Mouse (Mus musculus): ENCODE results near the gene Pak3.
"Not testable (repeated sequence)": the region's sequence is repeated elsewhere in the genome, so short reads cannot be mapped to it uniquely, and the experiment has no call there.

Pak3 gene

DNA sequence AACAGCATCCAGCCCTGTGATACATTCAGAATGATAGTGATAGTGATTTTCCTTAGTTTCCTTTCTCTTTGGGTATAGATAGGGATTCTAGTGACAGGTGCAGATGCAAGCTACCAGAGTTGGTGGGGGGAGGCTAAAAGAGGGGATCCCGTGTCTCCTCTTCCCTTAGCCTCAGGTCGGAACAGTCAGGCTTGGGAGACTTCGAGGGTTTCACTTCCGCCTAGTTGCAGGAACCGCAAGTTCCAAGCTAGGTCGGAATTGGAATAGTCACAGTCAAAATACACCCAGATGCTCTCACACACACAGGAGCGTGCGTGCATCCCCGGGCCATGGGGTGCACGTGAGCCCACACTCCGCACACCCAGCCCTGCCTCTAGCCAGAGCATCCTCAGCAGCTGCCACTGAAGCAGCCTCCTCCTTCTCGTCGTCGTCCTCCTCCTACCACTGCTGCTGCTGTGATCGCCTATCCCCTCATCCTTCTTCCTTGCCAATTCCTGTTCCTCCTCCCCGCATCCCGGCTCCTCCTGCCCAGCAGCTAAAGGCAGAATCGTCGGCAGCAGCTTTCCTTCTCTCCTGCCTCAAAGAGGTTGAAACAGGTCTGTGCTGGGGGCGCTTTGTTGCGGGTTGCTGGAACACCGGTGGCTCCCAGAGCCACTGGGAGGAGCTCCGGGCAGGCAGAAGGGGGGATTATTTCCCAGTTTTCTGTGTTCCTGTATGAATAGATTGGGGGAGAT, at the start of gene Pak3:
Pak3 (plus strand) TSS at position 424 of the 734 bp plus-strand sequence.
- DNase-seq, result peak; percentile 3

GRCm38 (mm10) chrX:143482866-143483265, 35.5 kb upstream of the Pak3 start:
- DNase-seq, result peak; percentile 99

GRCm38 (mm10) chrX:143501053-143501695, 17.2 kb upstream of the Pak3 start:
- DNase-seq, result no peak

DNA sequence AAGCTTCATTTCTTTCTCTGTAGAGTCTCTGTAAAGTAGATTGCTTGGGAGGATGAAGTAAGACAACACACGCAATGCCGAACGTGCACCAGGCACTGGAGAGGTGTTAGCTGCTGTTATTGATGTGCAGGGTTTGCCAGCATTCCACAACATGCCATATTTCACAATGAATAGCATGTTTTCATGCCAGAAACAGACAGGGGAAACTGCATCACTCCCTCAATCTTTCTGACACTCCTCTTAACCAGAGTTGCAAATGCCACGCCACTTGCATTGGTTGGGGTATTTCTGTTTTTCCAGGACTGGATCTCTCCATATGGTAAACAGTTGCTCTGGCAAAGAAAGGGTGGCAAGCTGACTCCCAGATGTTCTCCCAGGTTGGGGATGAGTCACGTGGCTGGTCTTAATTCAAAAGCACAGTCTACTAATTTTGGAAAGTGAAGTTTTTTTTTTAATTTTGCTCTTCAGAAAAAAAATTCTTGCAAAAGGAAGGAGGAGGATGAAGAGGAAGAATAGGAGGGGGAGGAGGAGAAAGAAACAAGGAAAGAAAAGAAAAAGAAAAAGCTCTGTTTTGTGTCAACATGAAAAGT, 16.5 kb upstream of the Pak3 start:
- no peak for DNase-seq

- no peak for DNase-seq
Observed at GRCm38 (mm10) chrX:143518917-143519316, 526 bp downstream of the Pak3 start.

GRCm38 (mm10) chrX:143519454-143519853, 1.1 kb downstream of the Pak3 start:
- DNase-seq, result not testable (repeated sequence)

DNA sequence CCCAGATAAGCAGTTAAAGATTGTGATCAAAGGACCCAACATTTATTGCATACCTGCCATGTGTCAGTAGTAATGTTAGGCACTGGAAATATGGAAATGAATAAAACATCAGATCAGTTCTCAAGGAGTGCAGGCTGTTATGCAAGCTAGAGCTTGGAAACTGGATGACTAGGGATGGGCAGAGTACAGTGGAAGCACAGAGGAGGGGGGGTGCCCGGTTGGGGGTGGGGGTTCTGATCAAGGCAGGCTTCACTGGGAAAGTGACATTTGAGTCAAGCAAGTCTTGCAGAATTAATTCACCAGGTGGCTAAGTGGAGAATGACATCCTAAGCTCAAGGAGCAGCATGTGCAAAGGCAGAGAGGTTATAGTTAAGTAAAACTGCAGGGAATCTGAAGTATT, 1.8 kb downstream of the Pak3 start:
- DNase-seq, result no peak

DNA sequence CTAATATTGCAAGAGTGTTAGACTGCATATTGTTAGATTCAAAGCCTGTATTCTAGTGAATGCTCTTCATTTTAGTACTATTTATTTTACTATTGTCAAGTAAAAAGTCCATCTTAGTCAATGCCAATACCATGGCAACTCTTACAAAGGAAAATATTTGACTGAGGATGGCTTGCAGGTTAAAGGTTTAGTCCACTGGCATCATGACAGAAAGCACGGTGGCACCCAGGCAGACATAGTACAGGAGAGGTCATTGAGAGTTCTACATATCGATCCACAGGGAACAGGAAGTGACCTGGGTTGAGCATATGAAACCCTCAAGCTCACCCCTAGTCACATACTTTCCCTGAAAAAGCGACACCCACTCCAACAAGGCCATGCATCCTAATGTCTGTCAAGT, 13.9 kb downstream of the Pak3 start:
- no peak for DNase-seq

DNA sequence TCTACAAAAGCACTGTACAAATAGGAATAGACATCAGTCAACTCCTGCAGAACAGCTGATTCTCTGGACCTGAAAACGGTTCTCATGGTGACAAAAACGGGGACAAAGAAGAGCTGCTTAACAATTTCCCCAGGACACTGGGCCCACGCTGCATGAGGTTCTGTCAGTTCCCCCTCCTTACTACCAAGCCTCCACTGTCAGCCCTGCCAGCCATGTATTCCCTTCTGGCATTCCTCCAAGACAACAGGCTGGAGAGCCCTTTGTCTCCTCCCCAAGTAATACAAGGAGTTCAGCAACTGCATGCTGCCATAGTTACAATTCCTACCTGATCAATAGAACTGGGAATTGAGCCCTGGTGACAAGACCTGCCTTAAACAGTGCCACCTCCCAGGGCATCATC, 15.2 kb downstream of the Pak3 start:
- DNase-seq, result no peak

DNA sequence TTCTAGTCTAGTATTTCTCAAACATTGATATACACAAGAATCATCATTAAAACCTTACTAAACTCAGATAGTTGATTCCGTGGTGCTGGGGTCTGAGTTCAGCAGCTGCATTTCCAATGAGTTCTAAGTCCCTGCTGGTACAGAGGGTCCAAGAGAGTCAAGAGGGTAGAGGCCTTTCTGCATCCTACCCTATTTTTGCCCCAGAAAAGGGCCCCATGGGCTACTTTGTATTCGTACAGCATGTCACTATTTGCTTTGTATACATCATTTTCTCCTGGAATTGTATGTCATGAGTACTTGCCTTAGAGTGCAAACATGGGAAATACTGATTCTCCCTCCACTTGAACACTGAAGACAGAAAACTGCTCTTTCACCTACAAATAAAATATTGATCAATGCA, 24.4 kb downstream of the Pak3 start:
- no peak for DNase-seq

DNA sequence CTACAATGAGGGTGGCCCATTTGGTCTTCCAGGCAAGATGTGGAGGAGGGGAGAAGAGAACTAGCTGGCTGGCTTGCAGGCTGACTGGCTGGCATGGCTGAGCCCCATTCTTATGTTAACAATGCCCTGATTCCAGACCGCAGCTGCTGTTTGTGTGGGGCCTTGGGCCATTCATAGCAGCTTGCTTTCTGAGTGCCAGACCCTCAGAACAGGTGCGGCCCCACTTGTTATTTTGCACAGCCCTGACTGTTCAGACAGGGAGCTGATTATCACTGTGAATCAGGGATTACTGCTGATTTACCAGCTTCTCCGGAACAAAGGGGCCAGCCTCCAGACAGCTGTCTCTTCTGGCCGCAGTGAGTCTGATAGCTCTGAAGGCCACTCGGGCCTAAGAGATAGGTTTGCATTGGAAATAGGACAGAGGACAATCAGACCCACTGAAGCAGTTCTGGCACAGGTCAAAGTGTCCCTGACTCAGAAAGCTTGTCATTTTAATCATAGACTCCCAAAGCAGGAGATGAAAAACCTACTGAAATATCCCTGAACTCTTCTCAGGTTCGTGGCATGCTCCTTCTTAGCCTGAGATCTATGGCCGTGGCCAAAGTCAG, 24.9 kb downstream of the Pak3 start:
- no peak for DNase-seq

DNA sequence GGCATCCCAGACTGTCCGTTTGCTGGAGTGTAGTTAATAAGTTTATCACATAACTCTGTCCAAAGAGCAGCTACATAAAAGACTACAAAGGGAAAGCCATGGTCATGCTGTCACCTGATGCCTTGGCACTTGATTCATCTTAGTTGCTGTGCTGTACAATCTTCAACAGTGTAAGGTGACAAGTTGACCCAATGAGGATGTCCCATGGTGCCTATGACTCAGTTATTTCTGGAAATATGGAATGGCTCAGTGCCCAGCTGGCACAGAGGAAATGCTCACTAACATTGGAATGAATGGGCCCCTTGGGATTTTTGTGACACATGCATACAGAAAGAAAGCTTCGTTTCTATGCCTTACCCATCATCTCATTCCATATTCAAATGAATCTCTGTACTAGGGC, 55.3 kb downstream of the Pak3 start:
- no peak for DNase-seq

DNA sequence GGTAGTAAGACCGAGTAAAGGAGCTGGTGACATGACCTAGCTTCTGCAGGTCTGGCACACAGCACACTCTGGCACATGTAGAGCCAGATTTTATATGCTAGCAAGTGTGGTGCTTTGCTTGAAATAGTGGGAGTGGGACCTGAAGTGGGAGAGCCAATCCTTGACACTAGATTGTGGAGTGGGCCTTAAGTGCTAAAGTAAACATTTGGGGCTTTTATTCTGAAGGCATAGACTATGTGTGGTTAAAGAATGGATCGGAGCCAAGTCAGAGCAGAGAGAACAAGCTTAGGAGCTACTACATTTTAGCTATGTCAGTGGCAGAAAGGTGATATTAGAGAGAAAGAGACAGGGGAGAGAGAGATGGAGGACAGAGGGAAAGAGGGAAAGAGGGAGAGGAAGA, 61.5 kb downstream of the Pak3 start:
- DNase-seq, result no peak

DNA sequence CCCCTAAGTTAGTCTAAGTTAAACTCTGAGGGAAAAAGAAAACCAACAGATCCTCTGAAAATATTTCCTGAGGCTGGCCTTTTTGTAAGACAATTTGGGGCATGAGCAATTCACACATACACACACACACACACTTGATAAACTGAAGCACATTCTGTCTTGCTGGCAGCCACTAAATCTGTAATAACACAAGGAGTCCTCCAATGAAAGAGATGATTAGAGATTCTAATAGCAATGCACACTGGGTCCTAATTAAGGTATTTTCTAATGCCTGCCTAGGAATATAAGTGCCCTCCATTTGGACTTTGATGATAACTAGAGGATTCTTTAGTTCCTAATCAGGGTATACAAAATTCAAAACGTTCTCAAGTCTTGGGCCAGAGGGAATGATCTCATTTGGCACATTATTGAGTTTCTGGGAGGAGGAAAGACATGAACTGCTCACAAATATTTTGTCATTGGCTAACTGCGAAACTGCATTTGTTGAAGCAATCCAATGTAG, 62.1 kb downstream of the Pak3 start:
- DNase-seq, result no peak

GRCm38 (mm10) chrX:143606877-143607449, 88.6 kb downstream of the Pak3 start:
- no peak for DNase-seq

- no peak for DNase-seq
Observed at GRCm38 (mm10) chrX:143618734-143619133, 100.3 kb downstream of the Pak3 start.

DNA sequence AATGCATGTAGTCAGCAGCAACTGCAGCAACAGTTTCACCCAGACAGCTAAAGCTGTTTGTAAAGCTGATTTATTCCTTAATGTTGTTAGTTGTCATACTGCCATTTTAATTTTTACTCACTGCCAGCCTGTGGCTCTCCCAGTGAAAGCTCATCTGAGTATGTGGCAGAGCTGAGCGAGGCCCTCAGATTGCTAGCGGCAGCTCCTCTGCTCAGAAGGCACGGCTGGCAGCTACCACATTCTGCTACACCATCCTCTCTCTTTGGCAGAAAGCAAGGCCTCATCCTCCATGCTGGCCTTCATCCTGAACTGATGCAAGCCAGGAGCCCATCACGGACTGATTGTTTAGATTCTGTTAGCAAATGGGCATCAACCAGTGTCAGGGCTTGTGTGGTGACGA, 109.4 kb downstream of the Pak3 start:
- no peak for DNase-seq

DNA sequence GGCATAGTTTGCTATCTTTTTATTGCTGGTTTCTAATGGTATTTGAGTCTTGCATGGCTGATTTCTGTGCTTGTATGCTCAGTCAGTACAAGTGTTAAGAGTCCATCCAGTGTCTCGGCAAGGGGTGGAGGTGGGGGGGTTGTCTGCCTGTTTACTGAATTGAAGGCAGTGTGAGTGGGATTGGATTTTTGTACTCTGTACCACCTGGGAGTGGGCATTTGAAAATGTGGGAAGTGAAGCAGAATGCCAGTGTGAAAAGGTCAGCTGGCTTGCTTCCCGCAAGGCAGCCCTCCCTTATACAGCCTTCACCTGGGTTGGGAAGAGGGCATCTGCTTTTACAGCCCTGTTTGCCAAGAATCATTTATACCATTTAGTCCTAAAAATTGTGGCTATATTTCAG, 125.5 kb downstream of the Pak3 start:
- DNase-seq, result peak; percentile 18

GRCm38 (mm10) chrX:143644807-143645206, 126.4 kb downstream of the Pak3 start:
- no peak for DNase-seq

DNA sequence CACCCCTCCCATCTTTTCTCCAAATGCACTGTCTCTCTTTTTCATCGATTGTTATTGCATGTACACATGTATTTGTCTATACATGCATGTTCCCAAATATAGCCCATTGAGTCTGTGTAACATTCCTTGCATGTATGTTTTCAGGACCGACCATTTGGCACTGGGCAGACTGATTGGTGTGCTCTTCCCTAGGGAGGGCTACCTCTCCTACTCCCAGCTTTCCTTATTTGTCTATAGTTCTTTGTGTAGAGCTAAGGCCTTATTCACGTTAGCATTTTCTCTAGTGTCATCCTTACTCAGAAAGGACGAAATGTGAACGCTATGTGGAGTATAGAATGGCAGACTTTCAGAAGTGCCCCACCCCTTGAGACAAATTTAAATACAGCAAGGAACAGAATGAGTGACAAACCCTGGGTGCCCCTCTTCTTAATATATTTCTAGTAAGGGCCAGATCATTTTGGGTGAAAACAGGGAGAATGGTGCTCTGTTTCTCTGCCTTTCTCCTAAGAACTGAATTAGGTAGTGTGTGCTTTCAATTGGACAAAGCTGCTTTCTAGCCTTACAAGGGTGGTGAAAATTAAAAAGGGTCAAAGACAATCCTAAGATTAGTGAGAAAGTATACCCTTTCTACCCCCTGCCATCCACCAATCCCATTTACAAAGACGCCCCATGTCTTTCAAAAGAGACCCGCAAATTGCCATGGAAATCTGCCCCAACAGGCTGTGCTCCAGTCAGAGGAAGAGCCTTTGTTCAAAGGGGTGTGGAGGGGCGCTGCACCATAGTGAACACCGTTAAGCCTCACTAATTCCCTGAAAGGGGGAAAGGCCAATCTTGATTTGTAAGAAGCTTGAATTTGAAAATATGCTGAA, 136.2 kb downstream of the Pak3 start:
- no peak for DNase-seq

DNA sequence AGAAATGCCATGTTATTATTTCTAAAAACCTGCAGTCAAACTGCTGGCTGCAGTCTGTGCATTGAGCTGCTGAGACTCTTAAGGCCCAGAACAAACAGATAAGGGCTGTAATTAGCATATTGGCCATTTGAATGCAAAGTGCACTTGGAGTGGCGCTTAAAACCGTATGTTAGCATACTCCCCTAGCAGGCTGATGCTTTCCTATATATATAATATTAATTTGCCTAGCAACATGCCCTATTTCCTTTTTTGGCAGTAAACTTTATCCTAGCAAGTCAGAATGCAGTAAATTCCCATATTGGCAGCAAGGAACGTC, 136.7 kb downstream of the Pak3 start:
- no peak for DNase-seq
